Mouse (Mus musculus) mouse trophoblast stem cell (cell line): ENCODE results near the gene Taf9b.
"Not testable (repeated sequence)": the region's sequence is repeated elsewhere in the genome, so short reads cannot be mapped to it uniquely, and the experiment has no call there.

Experiments used
- in situ Hi-C, 2 experiments: fragments of 300-500 bp; cut with MseI, MboI; formaldehyde crosslinking; loops; 2 replicates in 1 of 2; 3 replicates in 1 of 2; pipeline ENCODE4 v1.15.1; 2025

The Taf9b gene

DNA sequence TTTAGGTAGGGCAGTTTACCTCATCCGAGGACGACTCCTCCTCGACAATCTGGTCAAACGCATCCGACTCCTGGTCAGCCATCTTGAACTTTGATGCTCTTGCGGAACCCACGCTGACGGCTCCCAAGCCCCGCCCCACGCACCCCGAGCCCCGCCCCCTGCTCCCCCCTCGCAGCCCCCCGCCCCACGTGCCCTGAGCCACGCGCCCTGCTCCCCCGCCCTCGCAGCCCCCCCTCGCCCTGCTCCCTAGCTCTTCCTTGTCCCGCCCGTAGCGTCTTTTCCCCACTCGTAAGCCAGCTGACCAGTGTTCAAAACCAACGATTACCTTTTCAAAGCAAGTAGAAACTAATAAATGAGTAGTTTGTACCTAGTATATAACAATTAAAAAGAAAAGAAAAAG, at the start of gene Taf9b:
Taf9b (minus strand) TSS at position 101 of the 400 bp plus-strand sequence.
- in situ Hi-C loops: no loop called here

GRCm38 (mm10) chrX:106255276-106255675, 34.3 kb upstream of the Taf9b start, which contains the start of gene Fnd3c2:
Gene Fnd3c2 (minus strand): TSS chrX:106255376.
- in situ Hi-C loops: no loop called here

DNA sequence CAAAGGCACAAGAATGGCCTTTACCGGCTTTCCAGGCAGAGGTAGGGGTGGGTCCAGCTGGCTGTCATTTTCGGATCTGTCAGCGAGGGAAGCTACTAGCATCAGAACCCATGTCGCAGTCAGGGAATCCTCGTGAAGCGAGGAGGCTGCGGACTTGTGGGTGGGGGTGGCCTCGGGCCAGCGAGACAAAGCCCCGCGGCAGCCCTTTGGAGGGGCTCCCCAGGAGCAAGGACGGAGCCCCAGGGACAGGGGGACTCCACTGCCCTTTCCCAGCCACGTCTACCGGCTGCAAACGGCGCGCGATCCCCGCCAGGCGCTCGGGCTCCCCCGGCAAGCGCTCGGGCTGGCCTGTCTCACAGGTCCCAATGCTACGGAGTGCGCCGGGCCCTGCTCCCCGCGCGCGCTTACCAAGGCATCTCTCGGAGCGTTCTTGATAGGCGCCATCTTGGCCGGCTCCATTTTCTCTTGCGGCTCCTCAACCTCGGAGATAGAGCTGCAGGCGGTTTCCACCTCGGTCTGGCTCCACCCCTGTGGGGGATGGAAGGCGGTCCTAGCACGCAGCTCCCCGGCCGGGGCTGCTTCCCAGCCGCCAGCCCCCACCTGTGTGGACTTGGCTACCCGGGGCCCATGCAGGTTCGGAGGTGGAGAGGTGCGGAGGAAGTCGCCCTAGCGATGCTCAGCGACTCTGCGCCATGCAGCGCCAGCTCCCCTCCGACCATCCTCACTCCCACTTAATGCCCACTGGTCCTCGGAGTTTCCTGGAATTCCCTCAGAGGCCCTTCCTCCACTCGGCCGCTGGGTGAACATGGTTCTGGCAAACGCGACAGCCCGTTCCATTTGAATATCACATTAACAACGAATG, 1.6 kb downstream of the Taf9b start:
- in situ Hi-C loops: no loop called here

- in situ Hi-C loops: no loop called here
Measured at GRCm38 (mm10) chrX:106209100-106209499, 11.9 kb downstream of the Taf9b start.

- in situ Hi-C loops: no loop called here
Measured at GRCm38 (mm10) chrX:106198904-106199303, 22.1 kb downstream of the Taf9b start.

- in situ Hi-C loops: no loop called here
Measured at GRCm38 (mm10) chrX:106197308-106197707, 23.6 kb downstream of the Taf9b start.

DNA sequence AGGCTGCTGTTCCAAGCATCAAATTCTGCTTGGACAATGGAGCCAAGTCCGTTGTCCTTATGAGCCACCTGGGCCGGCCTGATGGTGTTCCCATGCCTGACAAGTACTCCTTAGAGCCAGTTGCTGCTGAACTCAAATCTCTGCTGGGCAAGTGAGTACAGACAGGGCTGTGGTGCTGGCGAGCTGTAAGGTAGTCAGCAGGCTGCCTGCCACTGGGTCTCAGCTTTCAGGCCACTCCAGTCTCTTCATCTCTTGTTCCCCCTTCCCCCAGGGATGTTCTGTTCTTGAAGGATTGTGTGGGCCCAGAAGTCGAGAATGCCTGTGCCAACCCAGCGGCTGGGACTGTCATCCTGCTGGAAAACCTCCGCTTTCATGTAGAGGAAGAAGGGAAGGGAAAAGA, 26.6 kb downstream of the Taf9b start:
- in situ Hi-C loops: not testable (repeated sequence)

DNA sequence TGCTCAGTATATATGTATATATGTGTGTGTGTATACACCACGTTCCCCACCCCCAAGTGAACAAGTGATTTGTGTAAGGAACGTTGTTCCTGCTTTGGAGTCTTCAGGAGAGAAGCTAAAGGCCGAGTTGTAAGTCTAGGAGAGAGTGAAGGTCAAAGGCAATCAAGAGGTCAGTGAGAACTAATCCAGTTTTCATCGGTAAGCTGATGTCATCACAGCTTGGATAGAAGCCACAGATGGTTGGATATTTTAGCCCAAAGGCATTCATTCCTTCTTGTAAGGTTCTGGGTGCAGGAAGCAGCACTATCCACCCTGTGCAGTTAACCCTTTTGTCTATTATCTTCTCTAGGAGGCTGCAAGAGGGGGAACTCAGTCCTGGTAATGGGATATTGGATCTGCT, 30.9 kb downstream of the Taf9b start:
- in situ Hi-C loops: no loop called here

DNA sequence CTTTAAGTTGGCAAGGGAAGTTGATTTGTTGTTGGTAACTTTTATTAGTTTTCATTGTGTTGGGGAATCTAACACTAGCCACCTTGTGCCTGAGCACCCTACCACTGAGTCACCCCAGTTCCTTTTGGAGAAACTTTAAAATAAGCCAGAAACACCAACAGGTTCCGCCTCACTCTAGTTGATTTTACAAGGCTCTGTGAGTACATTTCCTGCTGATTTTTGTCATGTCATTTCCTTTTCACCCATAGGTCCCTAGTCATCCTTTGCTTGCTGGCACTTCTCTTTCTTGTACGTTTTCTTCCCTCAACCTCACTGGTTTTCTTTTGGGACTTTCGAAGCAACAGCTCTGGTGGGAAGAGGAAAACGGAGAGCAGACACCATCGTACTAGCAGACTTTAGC, 31.6 kb downstream of the Taf9b start:
- in situ Hi-C loops: no loop called here

DNA sequence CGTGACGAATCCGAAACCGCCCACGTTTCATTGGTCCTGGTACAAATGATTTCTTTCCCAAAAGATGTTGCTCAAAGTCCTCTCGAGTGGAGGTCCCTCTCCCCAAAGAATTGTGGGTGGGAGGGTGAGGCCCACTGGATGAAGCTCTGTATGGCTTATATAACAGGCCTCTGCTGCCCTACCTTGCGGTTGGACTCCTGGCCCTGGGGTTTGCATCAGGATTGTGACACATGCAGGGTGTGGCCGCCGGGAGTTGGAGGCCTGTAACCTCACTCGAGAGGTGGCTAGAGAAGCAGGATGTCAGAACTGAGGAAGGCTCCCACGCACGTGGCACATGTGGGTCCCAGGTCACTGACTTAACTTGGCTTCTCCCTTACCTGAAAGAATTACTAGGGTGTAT, 33.2 kb downstream of the Taf9b start:
- in situ Hi-C loops: no loop called here

DNA sequence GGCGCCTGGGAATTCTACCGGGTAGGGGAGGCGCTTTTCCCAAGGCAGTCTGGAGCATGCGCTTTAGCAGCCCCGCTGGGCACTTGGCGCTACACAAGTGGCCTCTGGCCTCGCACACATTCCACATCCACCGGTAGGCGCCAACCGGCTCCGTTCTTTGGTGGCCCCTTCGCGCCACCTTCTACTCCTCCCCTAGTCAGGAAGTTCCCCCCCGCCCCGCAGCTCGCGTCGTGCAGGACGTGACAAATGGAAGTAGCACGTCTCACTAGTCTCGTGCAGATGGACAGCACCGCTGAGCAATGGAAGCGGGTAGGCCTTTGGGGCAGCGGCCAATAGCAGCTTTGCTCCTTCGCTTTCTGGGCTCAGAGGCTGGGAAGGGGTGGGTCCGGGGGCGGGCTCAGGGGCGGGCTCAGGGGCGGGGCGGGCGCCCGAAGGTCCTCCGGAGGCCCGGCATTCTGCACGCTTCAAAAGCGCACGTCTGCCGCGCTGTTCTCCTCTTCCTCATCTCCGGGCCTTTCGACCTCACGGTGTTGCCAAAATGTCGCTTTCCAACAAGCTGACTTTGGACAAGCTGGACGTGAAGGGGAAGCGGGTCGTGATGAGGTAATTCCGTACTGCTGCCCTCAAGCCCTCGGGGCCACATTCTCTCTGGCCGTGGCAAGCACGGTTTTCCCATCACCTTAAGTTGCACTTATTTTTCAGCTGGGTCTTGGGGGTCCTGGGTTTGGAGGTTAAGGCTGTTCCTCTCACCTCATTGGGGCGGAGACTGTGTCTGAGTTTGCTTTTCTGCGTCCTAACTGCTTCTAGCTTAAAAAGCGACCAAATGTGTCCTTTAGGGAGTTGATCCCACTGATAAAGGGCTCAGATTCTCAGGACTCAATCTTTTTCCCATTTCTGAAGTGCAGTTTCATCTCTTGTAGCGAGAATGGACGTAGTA, 34.0 kb downstream of the Taf9b start, which contains the start of gene Pgk1:
Pgk1 (plus strand) TSS at position 388 of the 937 bp plus-strand sequence.
- in situ Hi-C loops: no loop called here

GRCm38 (mm10) chrX:106185706-106186105, 35.3 kb downstream of the Taf9b start:
- in situ Hi-C loops: no loop called here

GRCm38 (mm10) chrX:106184279-106184678, 36.7 kb downstream of the Taf9b start:
- in situ Hi-C loops: no loop called here

DNA sequence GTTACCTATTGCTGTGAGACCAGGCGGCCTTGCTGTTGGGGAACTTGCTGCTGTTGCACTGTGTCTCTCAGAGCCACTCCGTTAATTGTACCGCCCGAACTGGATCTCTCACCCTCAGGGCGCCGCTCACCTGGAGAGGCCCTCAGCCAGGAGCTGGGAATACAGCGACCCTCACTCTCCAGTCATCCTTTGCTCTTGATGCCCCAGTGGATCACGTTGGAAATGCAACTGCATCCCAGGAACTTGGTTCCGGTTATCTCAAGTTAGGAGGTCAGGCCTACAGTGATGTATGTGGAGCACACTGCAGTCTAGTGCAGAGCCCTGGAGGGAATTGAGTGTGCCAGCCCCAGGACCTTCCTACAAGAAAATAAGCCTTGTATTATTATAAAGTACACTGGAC, 44.6 kb downstream of the Taf9b start:
- in situ Hi-C loops: no loop called here

GRCm38 (mm10) chrX:106171853-106172154, 49.2 kb downstream of the Taf9b start:
- in situ Hi-C loops: loop anchor here in 1 of 2 experiments (5.0 kb wide), 1 partner anchor 145 kb away; the partner anchor contains the start of gene Atp7a

DNA sequence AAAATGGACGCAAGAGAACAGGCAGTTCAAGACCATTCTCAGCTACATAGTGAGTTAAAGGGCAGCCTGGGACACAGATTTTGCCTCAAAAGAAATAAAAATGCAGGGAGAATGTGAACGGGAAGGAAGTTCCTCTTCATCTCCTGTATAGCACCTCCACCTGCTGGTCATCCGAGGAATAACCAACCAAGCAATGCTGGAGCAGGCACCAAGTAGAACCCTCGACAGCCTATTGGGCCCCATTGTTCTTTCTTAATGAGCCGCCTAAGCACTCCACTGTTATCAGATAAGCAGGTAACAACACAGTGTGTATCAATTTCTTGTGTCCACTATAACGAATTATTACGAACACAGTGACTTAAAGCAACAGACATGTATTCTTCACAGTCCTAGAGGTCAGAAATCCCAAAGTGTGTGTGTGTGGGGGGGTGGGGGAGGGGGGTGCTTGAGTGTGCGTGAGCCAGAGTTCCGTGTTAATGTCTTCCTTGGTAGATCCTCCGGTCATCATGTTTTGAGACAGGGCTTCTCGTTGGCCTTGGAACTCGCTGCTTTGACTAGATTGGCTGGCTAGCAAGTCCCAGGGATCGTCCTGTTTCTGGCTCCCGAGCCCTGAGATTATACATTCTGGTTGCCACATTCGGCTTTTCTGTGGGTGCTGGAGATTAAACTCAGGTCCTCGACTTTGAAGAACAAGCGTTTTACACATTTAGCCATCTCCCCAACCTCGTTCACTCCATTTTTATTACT, 49.7 kb downstream of the Taf9b start:
- in situ Hi-C loops: loop anchor here in 1 of 2 experiments (5.0 kb wide), 1 partner anchor 144 kb away; the partner anchor contains the start of gene Atp7a

GRCm38 (mm10) chrX:106165089-106165488, 55.9 kb downstream of the Taf9b start:
- in situ Hi-C loops: loop anchor here (5.0 to 10.0 kb wide), 2 partner anchors 60 to 138 kb away; partner anchors contain the start of gene Atp7a (in 1 of the 2)

DNA sequence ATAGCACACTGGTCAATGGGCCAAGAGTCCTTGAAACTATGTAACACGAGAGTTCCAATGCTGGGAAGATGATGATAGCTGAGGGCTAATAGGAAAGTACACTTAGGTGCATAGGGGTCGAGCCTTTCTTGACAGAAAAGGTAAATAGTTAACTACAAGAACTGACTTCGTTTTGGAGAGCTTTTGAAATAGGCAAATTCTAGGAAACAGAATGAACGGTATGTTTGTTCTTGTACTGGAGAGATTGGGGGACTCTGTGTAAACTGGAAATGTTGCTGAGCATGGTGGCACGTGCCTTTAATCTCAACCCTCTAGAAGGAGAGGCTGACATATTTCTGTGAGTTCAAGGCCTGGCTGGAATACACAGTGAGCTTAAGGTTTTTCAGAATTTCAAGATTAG, 56.4 kb downstream of the Taf9b start:
- in situ Hi-C loops: loop anchor here in 1 of 2 experiments (10.0 kb wide), 1 partner anchor 60 kb away; no protein-coding TSS in a partner anchor

DNA sequence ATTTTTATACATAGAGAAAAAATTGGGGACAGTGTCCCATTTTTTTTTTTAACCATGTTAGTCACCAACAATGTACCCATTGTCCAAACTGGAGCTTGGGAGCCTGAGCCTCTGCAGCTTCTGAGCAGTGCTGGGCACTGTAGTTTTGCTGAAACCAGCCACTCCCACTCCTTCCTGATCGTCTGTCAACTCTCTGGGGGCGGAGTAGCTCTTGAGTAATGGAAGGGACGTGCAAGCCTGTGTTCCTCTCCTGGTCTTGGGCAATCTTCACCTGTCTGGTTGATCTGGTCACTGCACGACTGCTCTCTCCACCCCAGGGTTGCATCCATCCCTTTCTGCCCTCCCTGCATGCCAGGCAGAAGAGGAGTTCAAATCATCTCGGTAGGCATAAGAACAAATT, 57.0 kb downstream of the Taf9b start:
- in situ Hi-C loops: loop anchor here in 1 of 2 experiments (10.0 kb wide), 1 partner anchor 59 kb away; no protein-coding TSS in a partner anchor
